Mouse (Mus musculus): ENCODE results near the gene Vps29. TPM values are rescaled to one million over a fixed set of nuclear protein-coding genes. Genes with fewer than 3 reads are reported as not detected.
A peak's percentile ranks its signal among the peaks of the same experiment; 100 is the strongest.

The Vps29 gene
- polyA plus RNA-seq, 1 experiment: 148 TPM

DNA sequence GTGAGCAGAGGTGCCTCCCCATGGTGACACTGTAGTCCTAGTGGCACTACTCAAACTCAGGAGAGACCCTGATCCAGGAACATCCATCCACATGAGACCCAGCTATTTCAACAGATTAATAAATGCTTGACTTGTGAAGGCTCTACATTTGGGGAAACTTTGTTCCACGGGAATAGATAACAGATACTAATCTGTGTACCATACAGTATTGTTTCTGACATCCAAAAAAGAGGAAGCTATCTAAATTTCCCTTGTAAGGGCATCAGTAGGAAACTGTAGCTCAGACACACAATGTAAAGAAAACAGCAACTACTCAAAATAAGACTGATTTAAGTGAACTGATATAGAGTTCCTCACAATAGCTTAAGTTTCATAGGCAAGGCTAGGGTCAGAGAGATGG, 11.3 kb upstream of the Vps29 start:
- no peak overlapping the region for H3ac ChIP-seq (ENCODE audit: control insufficient read depth, insufficient read length, low read depth)
- H3K79me3 ChIP-seq (ENCODE audit: low read depth): no peaks in the 10 kb centered on the region
- H3K79me2 ChIP-seq (ENCODE audit: control insufficient read depth, insufficient read depth): no peaks in the 10 kb centered on the region
- no peak overlapping the region for H3K4me3 ChIP-seq (ENCODE audit: insufficient read depth, poor library complexity, severe bottlenecking)
- TF ChIP-seq CEBPB (IDR thresholded peaks at IDR 0.05; ENCODE audit: low read depth) (no peak), MAX (IDR thresholded peaks at IDR 0.05) (no peak), MYOG (IDR thresholded peaks at IDR 0.05; ENCODE audit: control insufficient read depth, extremely low read depth, insufficient read length) (no peak), USF1 (IDR thresholded peaks at IDR 0.05; ENCODE audit: low read depth) (no peak), MYOD1 (IDR thresholded peaks at IDR 0.05; ENCODE audit: control insufficient read depth, insufficient read length, low read depth) (no peak), FOSL1 (IDR thresholded peaks at IDR 0.05; ENCODE audit: insufficient read depth, low read length, poor library complexity, severe bottlenecking) (no peak), CTCF (IDR thresholded peaks at IDR 0.05; ENCODE audit: control insufficient read depth, insufficient read depth, insufficient read length) (no peak)
- H3K36me3 ChIP-seq (ENCODE audit: control insufficient read depth, insufficient read depth): no peaks in the 10 kb centered on the region
- H3K27me3 ChIP-seq (ENCODE audit: control insufficient read depth, insufficient read depth, insufficient read length): no peaks in the 10 kb centered on the region

DNA sequence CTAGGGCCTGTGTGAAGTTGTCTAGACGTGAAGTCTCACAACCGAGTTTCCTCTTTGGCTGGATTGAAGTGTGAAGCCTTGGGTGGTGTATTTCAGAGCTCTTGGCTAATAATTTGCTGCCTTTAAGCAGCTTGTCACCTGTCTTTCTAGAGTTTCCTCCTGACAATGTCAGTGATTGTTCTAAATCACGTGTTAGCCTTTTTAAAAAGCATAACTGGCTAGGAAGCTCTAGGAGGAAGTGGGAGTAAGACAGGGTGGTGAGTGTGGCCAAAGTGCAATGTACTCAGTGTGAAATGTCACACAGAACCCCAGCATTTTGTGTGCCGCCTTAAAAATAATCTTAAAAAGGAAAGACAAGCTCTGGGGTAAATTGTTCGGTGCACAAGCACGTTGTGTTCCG, 10.4 kb upstream of the Vps29 start:
- TF ChIP-seq CTCF (IDR thresholded peaks at IDR 0.05; ENCODE audit: control insufficient read depth, insufficient read depth, insufficient read length) (no peak), CEBPB (IDR thresholded peaks at IDR 0.05; ENCODE audit: low read depth) (no peak)
- Histone ChIP-seq H3K4me3 (ENCODE audit: insufficient read depth, poor library complexity, severe bottlenecking) (no peak overlapping the region), H3K79me2 (ENCODE audit: control insufficient read depth, insufficient read depth) (no peaks in the 10 kb centered on the region), H3K79me3 (ENCODE audit: low read depth) (no peaks in the 10 kb centered on the region), H3K36me3 (ENCODE audit: control insufficient read depth, insufficient read depth) (no peaks in the 10 kb centered on the region), H3ac (ENCODE audit: control insufficient read depth, insufficient read length, low read depth) (no peak overlapping the region), H3K27me3 (ENCODE audit: control insufficient read depth, insufficient read depth, insufficient read length) (no peaks in the 10 kb centered on the region)

DNA sequence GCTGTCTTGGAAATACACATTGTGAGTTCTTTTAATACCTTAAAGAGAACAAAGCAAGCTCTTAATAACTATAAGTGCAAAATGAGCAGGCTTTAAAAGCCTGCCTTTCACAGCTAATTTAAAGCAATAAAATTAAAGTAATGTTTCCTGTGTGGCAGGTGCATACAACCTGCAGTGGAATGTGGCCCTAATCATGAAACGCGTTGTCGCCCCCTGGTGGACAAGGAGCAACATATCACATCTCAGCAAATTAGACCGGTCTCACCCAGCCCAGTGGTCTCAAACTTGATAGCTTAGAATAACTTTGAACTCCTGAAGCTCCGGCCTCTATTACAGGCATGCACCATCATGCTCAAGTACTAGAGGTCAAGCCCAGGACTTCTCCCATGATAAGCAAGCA, 9.9 kb upstream of the Vps29 start:
- peak; percentile 76 for TF ChIP-seq CTCF (IDR thresholded peaks at IDR 0.05; ENCODE audit: control insufficient read depth, insufficient read depth, insufficient read length)
- no peak for TF ChIP-seq CEBPB (IDR thresholded peaks at IDR 0.05; ENCODE audit: low read depth)
- TF ChIP-seq MYOD1 (IDR thresholded peaks at IDR 0.05; ENCODE audit: control insufficient read depth, insufficient read length, low read depth): no peak
- Histone ChIP-seq H3K4me3 (ENCODE audit: insufficient read depth, poor library complexity, severe bottlenecking) (no peak overlapping the region), H3K79me2 (ENCODE audit: control insufficient read depth, insufficient read depth) (no peaks in the 10 kb centered on the region), H3K79me3 (ENCODE audit: low read depth) (no peaks in the 10 kb centered on the region), H3K36me3 (ENCODE audit: control insufficient read depth, insufficient read depth) (no peaks in the 10 kb centered on the region), H3K27me3 (ENCODE audit: control insufficient read depth, insufficient read depth, insufficient read length) (no peaks in the 10 kb centered on the region), H3ac (ENCODE audit: control insufficient read depth, insufficient read length, low read depth) (no peak overlapping the region)

DNA sequence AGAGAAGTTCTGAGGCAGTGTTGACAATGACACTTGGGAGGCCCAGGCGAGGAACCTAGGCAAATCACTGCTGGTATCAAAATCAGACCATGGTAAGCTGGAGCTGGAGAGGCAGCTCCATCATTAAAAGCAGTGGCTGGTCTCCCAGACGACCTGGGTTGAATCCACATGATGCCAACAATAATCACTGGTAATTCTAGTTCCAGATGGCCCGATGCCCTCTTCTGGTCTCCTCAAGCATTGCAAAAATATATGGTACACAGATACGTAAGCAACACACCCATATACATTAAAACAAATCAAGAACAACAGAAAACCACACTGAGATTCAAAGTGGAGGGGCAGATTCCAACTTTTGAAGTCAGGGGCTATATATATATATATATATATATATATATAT, 8.4 kb upstream of the Vps29 start:
- Histone ChIP-seq H3K36me3 (ENCODE audit: control insufficient read depth, insufficient read depth) (no peaks in the 10 kb centered on the region), H3K27me3 (ENCODE audit: control insufficient read depth, insufficient read depth, insufficient read length) (no peaks in the 10 kb centered on the region), H3ac (ENCODE audit: control insufficient read depth, insufficient read length, low read depth) (no peak overlapping the region), H3K79me2 (ENCODE audit: control insufficient read depth, insufficient read depth) (no peaks in the 10 kb centered on the region), H3K79me3 (ENCODE audit: low read depth) (no peaks in the 10 kb centered on the region), H3K4me3 (ENCODE audit: insufficient read depth, poor library complexity, severe bottlenecking) (no peak overlapping the region)
- TF ChIP-seq MAX (IDR thresholded peaks at IDR 0.05) (no peak), FOSL1 (IDR thresholded peaks at IDR 0.05; ENCODE audit: insufficient read depth, low read length, poor library complexity, severe bottlenecking) (no peak), CEBPB (IDR thresholded peaks at IDR 0.05; ENCODE audit: low read depth) (no peak), MYOD1 (IDR thresholded peaks at IDR 0.05; ENCODE audit: control insufficient read depth, insufficient read length, low read depth) (no peak), CTCF (IDR thresholded peaks at IDR 0.05; ENCODE audit: control insufficient read depth, insufficient read depth, insufficient read length) (no peak), USF1 (IDR thresholded peaks at IDR 0.05; ENCODE audit: low read depth) (no peak)

DNA sequence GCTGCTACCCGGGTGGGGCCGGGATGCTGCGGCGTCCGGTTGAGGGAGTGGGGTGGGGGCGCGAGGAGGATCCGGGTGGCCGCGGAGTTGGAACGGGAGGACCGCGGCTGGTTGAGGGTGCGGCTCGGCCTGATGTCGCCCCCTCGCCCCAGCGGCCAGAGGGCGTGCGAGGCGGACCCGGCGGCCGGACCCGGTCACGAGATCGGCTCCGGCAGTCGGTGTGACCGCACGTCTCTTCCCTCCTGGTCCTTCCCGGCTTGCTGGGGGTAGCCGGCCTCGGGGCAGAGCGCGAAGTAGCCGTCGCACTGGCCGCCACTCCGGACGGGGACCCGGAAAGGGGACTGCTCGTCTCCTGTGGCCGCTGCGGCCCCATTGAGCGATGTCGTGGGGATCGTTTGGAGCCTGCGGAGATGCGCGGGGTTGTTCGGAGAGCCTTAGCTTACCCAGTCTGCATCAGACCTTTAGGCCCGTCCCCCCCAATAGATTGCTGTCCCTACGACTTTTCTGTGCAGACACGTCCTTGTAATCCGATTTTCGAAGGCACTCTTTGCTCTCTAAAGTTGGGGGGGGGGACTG, 411 bp downstream of the Vps29 start:
- Histone ChIP-seq H3K36me3 (ENCODE audit: control insufficient read depth, insufficient read depth) (peaks cover 5% of the 10 kb centered on the region), H3K79me3 (ENCODE audit: low read depth) (peaks cover 29% of the 10 kb centered on the region), H3K79me2 (ENCODE audit: control insufficient read depth, insufficient read depth) (peaks cover 50% of the 10 kb centered on the region), H3K4me3 (ENCODE audit: insufficient read depth, poor library complexity, severe bottlenecking) (peak overlapping the region; percentile 83), H3ac (ENCODE audit: control insufficient read depth, insufficient read length, low read depth) (peak overlapping the region; percentile 97), H3K27me3 (ENCODE audit: control insufficient read depth, insufficient read depth, insufficient read length) (no peaks in the 10 kb centered on the region)
- TF ChIP-seq MYOG (IDR thresholded peaks at IDR 0.05; ENCODE audit: control insufficient read depth, extremely low read depth, insufficient read length): no peak

DNA sequence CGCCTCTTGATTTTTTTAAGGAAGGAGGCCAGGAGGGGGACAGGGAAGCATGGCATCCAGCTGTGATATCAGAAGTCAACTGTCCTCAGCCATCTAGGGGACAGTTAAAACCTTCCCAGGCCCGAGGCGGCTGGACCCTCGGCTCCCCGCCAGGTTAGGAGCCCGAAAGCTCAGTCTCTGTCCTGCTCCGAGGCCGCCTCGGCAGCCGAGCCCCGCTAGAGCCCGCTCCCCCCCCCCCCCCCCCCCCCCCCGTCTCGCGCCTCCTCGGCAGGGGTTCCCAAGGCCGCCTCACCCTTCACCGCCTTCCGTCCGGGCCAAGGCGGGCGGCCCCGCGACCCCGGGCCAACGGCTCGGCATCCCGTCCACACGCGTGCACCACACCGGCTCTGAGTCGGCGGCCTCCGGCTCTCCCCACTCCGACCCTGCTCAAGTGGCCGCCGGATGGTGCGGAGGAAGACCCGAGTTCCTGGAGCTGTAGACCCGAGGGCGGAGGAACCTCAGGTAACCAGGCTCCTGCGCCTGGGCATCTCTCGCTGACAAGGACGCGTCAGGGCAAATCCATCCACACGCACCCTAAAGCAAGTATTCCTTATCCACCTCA, 17.5 kb downstream of the Vps29 start, which contains the start of gene Gpn3:
Gene Gpn3, plus strand, starts transcription at position 286 of the 601 bp plus-strand sequence.
- peaks cover 38% of the 10 kb centered on the region for H3K36me3 ChIP-seq (ENCODE audit: control insufficient read depth, insufficient read depth)
- peak within 1 kb of the TSS; percentile 93 for H3ac ChIP-seq (ENCODE audit: control insufficient read depth, insufficient read length, low read depth)
- H3K79me3 ChIP-seq (ENCODE audit: low read depth): peaks cover 23% of the 10 kb centered on the region
- no peaks in the 10 kb centered on the region for H3K27me3 ChIP-seq (ENCODE audit: control insufficient read depth, insufficient read depth, insufficient read length)
- H3K79me2 ChIP-seq (ENCODE audit: control insufficient read depth, insufficient read depth): peaks cover 39% of the 10 kb centered on the region
- H3K4me3 ChIP-seq (ENCODE audit: insufficient read depth, poor library complexity, severe bottlenecking): peak within 1 kb of the TSS; percentile 74
- no peak for TF ChIP-seq CEBPB (IDR thresholded peaks at IDR 0.05; ENCODE audit: low read depth)
- no peak for TF ChIP-seq MAX (IDR thresholded peaks at IDR 0.05)
- TF ChIP-seq MYOD1 (IDR thresholded peaks at IDR 0.05; ENCODE audit: control insufficient read depth, insufficient read length, low read depth): no peak
- TF ChIP-seq CTCF (IDR thresholded peaks at IDR 0.05; ENCODE audit: control insufficient read depth, insufficient read depth, insufficient read length): no peak
- TF ChIP-seq USF1 (IDR thresholded peaks at IDR 0.05; ENCODE audit: low read depth): no peak
- no peak for TF ChIP-seq MYOG (IDR thresholded peaks at IDR 0.05; ENCODE audit: control insufficient read depth, extremely low read depth, insufficient read length)
- TF ChIP-seq FOSL1 (IDR thresholded peaks at IDR 0.05; ENCODE audit: insufficient read depth, low read length, poor library complexity, severe bottlenecking): no peak
